Mouse (Mus musculus) forebrain, postnatal 0 days (tissue): Measurements from ENCODE around the gene Tmem178. TPM values are rescaled to one million over a fixed set of nuclear protein-coding genes. Genes with fewer than 3 reads are reported as not detected.

Experiments used
- ATAC-seq: fragments of 200-750 bp; cut with Nextera tagmentation; 2 replicates; pipeline ENCODE4 v1.8.0; 2017; ENCODE audit warnings: mild to moderate bottlenecking, moderate library complexity
- DNase-seq: peaks from one replicate; pipeline ENCODE4 v3.0.0-alpha.2; 2015
- H3K27ac ChIP-seq: fragments of 300-500 bp; sonication (generic); 2 replicates; pipeline ENCODE4 v1.5.1; 2014; ENCODE audit warnings: low read depth, mild to moderate bottlenecking, antibody characterized with exemption, low read length, moderate library complexity, mixed read lengths
- H3K27me3 ChIP-seq: fragments of 300-500 bp; sonication (generic); 2 replicates; pipeline ENCODE4 v1.6.1; 2014; ENCODE audit warnings: mild to moderate bottlenecking, low read length, mixed read lengths; ENCODE audit not compliant: insufficient read depth
- H3K36me3 ChIP-seq: fragments of 300-500 bp; sonication (generic); 2 replicates; pipeline ENCODE4 v1.6.1; 2014; ENCODE audit warnings: mild to moderate bottlenecking, moderate library complexity; ENCODE audit not compliant: insufficient read depth
- H3K4me1 ChIP-seq: fragments of 300-500 bp; sonication (generic); 2 replicates; pipeline ENCODE4 v1.6.1; 2014; ENCODE audit warnings: antibody characterized with exemption; ENCODE audit not compliant: insufficient read depth
- H3K4me2 ChIP-seq: fragments of 300-500 bp; sonication (generic); 2 replicates; pipeline ENCODE4 v1.6.1; 2014; ENCODE audit warnings: low read depth, mild to moderate bottlenecking, moderate library complexity
- H3K4me3 ChIP-seq: fragments of 300-500 bp; sonication (generic); 2 replicates; pipeline ENCODE4 v1.5.1; 2014; ENCODE audit warnings: low read depth, low read length, mixed read lengths
- H3K9ac ChIP-seq: fragments of 300-500 bp; sonication (generic); 2 replicates; pipeline ENCODE4 v1.6.1; 2014; ENCODE audit warnings: mild to moderate bottlenecking
- H3K9me3 ChIP-seq: fragments of 300-500 bp; sonication (generic); 2 replicates; pipeline ENCODE4 v1.6.1; 2016; ENCODE audit warnings: low read length
- CTCF ChIP-seq: sonication (generic); IDR thresholded peaks from 2 replicates; pipeline ENCODE4 v1.5.1; 2016; ENCODE audit warnings: antibody characterized with exemption, control low read depth, low read depth
- WGBS: fragments of 180-500 bp; shearing (Covaris S2); extraction: QIAGEN DNeasy Blood & Tissue Kit; methylation state at CpG from one replicate; pipeline ENCODE4 v1.1.7; 2014; 5-methylcytosine and 5-hydroxymethylcytosine counted together
- polyA plus RNA-seq: library from polyadenylated mRNA; unstranded; fragments of >200 nt; fragmentation: Nextera tagmentation; extraction: Ambion mirVana; gene quantifications from 2 replicates; pipeline ENCODE4 v1.2.1, GENCODE M21; 2015
- total RNA-seq: library from RNA; depleted of rRNA; stranded (reverse); fragments of >200 nt; gene quantifications from 2 replicates; pipeline ENCODE4 v1.2.3, GENCODE M21; 2014

The Tmem178 gene
- total and polyA plus RNA-seq, 2 experiments from 2014 or later, result 33.3 to 34.0 TPM

- ATAC-seq (0 out of 2 replicates have a peak, but pooled peaks have one; percentile 38), DNase-seq (no peak)
- Histone ChIP-seq H3K27me3 (no peaks in the 10 kb centered on the region), H3K9me3 (no peaks in the 10 kb centered on the region), H3K9ac (no peak overlapping the region), H3K36me3 (no peaks in the 10 kb centered on the region), H3K4me1 (0 out of 2 replicates have a peak, but pooled peaks cover 5% of the 10 kb centered on the region), H3K4me3 (no peak overlapping the region), H3K27ac (no peak overlapping the region), H3K4me2 (no peak overlapping the region)
- 71% methylated on average over 10 of the region's 10 CpGs for WGBS
- TF ChIP-seq CTCF, result no peak
Measured at GRCm38 (mm10) chr17:80955998-80956811, 11.8 kb downstream of the Tmem178 start.

- Histone ChIP-seq H3K36me3 (no peaks in the 10 kb centered on the region), H3K4me2 (no peak overlapping the region), H3K27ac (no peak overlapping the region), H3K9ac (no peak overlapping the region), H3K4me1 (0 out of 2 replicates have a peak, but pooled peaks cover 5% of the 10 kb centered on the region), H3K27me3 (no peaks in the 10 kb centered on the region), H3K4me3 (no peak overlapping the region), H3K9me3 (no peaks in the 10 kb centered on the region)
- no peak for TF ChIP-seq CTCF
- ATAC-seq, result no peak
- 82% methylated on average over 6 of the region's 6 CpGs for WGBS
- no peak for DNase-seq
Measured at GRCm38 (mm10) chr17:80958332-80958731, 13.9 kb downstream of the Tmem178 start.

GRCm38 (mm10) chr17:80959840-80960239 lies 15.4 kb downstream of the Tmem178 start:
- no peaks in the 10 kb centered on the region for H3K27me3 ChIP-seq
- no peaks in the 10 kb centered on the region for H3K9me3 ChIP-seq
- no peak overlapping the region for H3K4me3 ChIP-seq
- no peak overlapping the region for H3K9ac ChIP-seq
- no peaks in the 10 kb centered on the region for H3K36me3 ChIP-seq
- no peak overlapping the region for H3K4me2 ChIP-seq
- WGBS, result 62% methylated on average over 2 of the region's 2 CpGs
- DNase-seq, result no peak
- TF ChIP-seq CTCF, result no peak
- no peak overlapping the region for H3K27ac ChIP-seq
- no peak for ATAC-seq
- H3K4me1 ChIP-seq, result 0 out of 2 replicates have a peak, but pooled peaks cover 5% of the 10 kb centered on the region

GRCm38 (mm10) chr17:80967475-80967874 lies 23.0 kb downstream of the Tmem178 start:
- 70% methylated on average over 7 of the region's 7 CpGs for WGBS

GRCm38 (mm10) chr17:80969643-80970619 lies 25.5 kb downstream of the Tmem178 start:
- Histone ChIP-seq H3K9ac (peak overlapping the region; percentile 47), H3K4me3 (peak overlapping the region; percentile 12; the same call in 1 of the 2 replicates), H3K4me2 (peak overlapping the region; percentile 45), H3K9me3 (no peaks in the 10 kb centered on the region), H3K4me1 (peaks cover 26% of the 10 kb centered on the region; the same call in 1 of the 2 replicates), H3K27me3 (no peaks in the 10 kb centered on the region), H3K36me3 (no peaks in the 10 kb centered on the region), H3K27ac (peak overlapping the region; percentile 46)
- no peak for TF ChIP-seq CTCF
- peak; percentile 78 for DNase-seq
- WGBS, result 23% methylated on average over 18 of the region's 18 CpGs
- ATAC-seq, result peak; percentile 94

More at GRCm38 (mm10) chr17:80967475-80967874, 23.0 kb downstream of the Tmem178 start:
- no peak for ATAC-seq
- H3K4me1 ChIP-seq, result peaks cover 26% of the 10 kb centered on the region; the same call in 1 of the 2 replicates
- H3K9me3 ChIP-seq, result no peaks in the 10 kb centered on the region
- DNase-seq, result no peak
- no peak overlapping the region for H3K4me3 ChIP-seq
- H3K36me3 ChIP-seq, result no peaks in the 10 kb centered on the region
- no peak overlapping the region for H3K4me2 ChIP-seq
- no peak for TF ChIP-seq CTCF
- no peaks in the 10 kb centered on the region for H3K27me3 ChIP-seq
- no peak overlapping the region for H3K27ac ChIP-seq
- no peak overlapping the region for H3K9ac ChIP-seq

GRCm38 (mm10) chr17:80970716-80971115 lies 26.3 kb downstream of the Tmem178 start:
- DNase-seq (no peak), ATAC-seq (no peak)
- Histone ChIP-seq H3K9me3 (no peaks in the 10 kb centered on the region), H3K9ac (no peak overlapping the region), H3K4me3 (no peak overlapping the region), H3K27ac (peak overlapping the region; percentile 29; the same call in 1 of the 2 replicates), H3K36me3 (no peaks in the 10 kb centered on the region), H3K27me3 (no peaks in the 10 kb centered on the region), H3K4me1 (peaks cover 26% of the 10 kb centered on the region; the same call in 1 of the 2 replicates), H3K4me2 (peak overlapping the region; percentile 45; the same call in 1 of the 2 replicates)
- TF ChIP-seq CTCF, result no peak
- 66% methylated on average over 10 of the region's 10 CpGs for WGBS
